Mouse (Mus musculus): ENCODE measurements at regions not wholly inside any gene's neighbourhood (a gene's known extent, or its start where the extent isn't known, plus 50 kb on each side); places are given as distances from the start of the nearest gene placed in this dataset.

DNA sequence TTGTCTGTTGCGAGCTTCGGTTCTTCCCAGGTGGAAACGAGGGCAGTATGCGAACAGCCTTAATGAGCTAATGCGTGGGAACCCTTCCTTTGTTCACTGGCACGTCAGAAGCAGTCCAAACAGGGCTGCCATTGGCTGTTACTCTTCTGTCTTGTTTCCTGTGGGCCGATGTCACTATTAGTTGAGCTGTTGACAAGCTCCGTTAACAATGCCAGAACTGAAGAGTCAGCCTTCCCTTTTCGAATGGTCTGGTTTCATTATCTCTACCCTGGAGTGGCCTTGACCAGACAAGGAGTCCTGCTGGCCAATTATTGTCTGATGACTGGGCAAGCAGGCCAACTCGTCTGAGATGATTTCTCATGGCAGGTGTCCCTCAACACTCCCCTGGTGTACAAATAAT, 230.1 kb downstream of the Gm11011 start:
- TF ChIP-seq TCF12 (IDR thresholded peaks at IDR 0.05; ENCODE audit: insufficient read depth, poor library complexity, severe bottlenecking) (no peak), POLR2A (IDR thresholded peaks at IDR 0.05; ENCODE audit: insufficient read length, low read depth) (no peak)

All from myocyte (in vitro differentiated cells).